Mouse (Mus musculus): ENCODE results near the gene Olfr707. TPM values are rescaled to one million over a fixed set of nuclear protein-coding genes. Genes with fewer than 3 reads are reported as not detected.
"Not testable (repeated sequence)": the region's sequence is repeated elsewhere in the genome, so short reads cannot be mapped to it uniquely, and the experiment has no call there.

Gene Olfr707
- polyA plus RNA-seq (2012; fragmentation: generic; extraction: Trizol), result not detected

GRCm38 (mm10) chr7:106901141-106901540 lies at the start of gene Olfr707:
Olfr707 (minus strand) TSS chr7:106901241.
- not testable (repeated sequence) for H3ac ChIP-seq (ENCODE audit: control insufficient read depth, insufficient read length); H3K27me3 ChIP-seq (ENCODE audit: control insufficient read depth, insufficient read depth, insufficient read length); H3K4me2 ChIP-seq (ENCODE audit: low read depth); H3K36me3 ChIP-seq (ENCODE audit: control insufficient read depth, insufficient read depth); H3K4me3 ChIP-seq; H3K79me2 ChIP-seq (ENCODE audit: control insufficient read depth, insufficient read depth)

DNA sequence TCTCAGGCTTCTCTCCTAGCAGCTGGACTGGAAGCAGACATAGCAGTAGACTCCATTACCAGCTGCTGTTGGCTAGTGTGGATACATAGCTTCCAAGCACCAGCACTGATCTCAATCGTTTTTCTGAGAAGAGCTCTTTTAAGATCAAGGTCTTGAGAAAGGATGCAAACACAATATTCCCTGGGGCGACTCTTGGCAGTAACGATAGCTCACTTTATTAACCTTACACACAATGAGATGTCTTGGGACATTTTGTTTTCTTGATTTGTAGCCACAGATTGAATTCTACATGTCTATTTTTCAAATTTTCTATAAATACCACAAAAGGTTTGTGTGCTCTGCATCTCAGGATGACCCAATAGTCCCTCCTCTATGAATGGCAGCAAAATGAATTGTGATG lies 47.2 kb upstream of the Olfr707 start, which contains the start of gene Olfr710:
TSS of gene Olfr710 (minus strand) at position 101 of the 400 bp plus-strand sequence.
- no peak for TF ChIP-seq E2F4 (IDR thresholded peaks at IDR 0.05; ENCODE audit: insufficient read depth)
- no peak for TF ChIP-seq TCF12 (IDR thresholded peaks at IDR 0.05; ENCODE audit: insufficient read depth, poor library complexity, severe bottlenecking)
- TF ChIP-seq POLR2AphosphoS2 (IDR thresholded peaks at IDR 0.05; ENCODE audit: insufficient read length, low read depth), result no peak
- no peak for TF ChIP-seq REST (IDR thresholded peaks at IDR 0.05; ENCODE audit: insufficient read depth, insufficient read length)
- no peak for TF ChIP-seq MYOD1 (IDR thresholded peaks at IDR 0.05; ENCODE audit: control insufficient read depth in 1 of 3, insufficient read length in 2 of 3, low read depth in 2 of 3)
- TF ChIP-seq MAX (IDR thresholded peaks at IDR 0.05; ENCODE audit: low read depth), result no peak
- TF ChIP-seq SRF (IDR thresholded peaks at IDR 0.05; ENCODE audit: control insufficient read depth, insufficient read length, low read depth), result no peak
- TF ChIP-seq CEBPB (IDR thresholded peaks at IDR 0.05; ENCODE audit: insufficient read depth, poor library complexity, severe bottlenecking), result no peak
- TF ChIP-seq TCF3 (IDR thresholded peaks at IDR 0.05; ENCODE audit: insufficient read length, low read depth), result no peak
- no peak for TF ChIP-seq MYOG (IDR thresholded peaks at IDR 0.05; ENCODE audit: control insufficient read depth in 1 of 3, insufficient read depth in 1 of 3, insufficient read length in 2 of 3, low read depth in 2 of 3)
- TF ChIP-seq POLR2A (IDR thresholded peaks at IDR 0.05; ENCODE audit: insufficient read length, low read depth), result no peak
- no peak for TF ChIP-seq USF1 (IDR thresholded peaks at IDR 0.05; ENCODE audit: low read depth)
- no peaks in the 10 kb centered on the region for H3K79me2 ChIP-seq (ENCODE audit: control insufficient read depth, insufficient read depth)

GRCm38 (mm10) chr7:106932119-106932518 lies 31.1 kb upstream of the Olfr707 start, which contains the start of gene Olfr709-ps1:
Olfr709-ps1 (minus strand) TSS chr7:106932219.
- no peak within 1 kb of the TSS for H3ac ChIP-seq (ENCODE audit: control insufficient read depth, insufficient read length)

More for the DNA sequence above, 47.2 kb upstream of the Olfr707 start, which contains the start of gene Olfr710:
- Histone ChIP-seq H3K36me3 (ENCODE audit: control insufficient read depth, insufficient read depth) (no peaks in the 10 kb centered on the region), H3K4me2 (ENCODE audit: low read depth) (no peak within 1 kb of the TSS), H3ac (ENCODE audit: control insufficient read depth, insufficient read length) (no peak within 1 kb of the TSS), H3K27me3 (ENCODE audit: control insufficient read depth, insufficient read depth, insufficient read length) (no peaks in the 10 kb centered on the region), H3K4me3 (no peak within 1 kb of the TSS)

GRCm38 (mm10) chr7:106920961-106921360 lies 19.9 kb upstream of the Olfr707 start:
- not testable (repeated sequence) for H3K36me3 ChIP-seq (ENCODE audit: control insufficient read depth, insufficient read depth); H3ac ChIP-seq (ENCODE audit: control insufficient read depth, insufficient read length); H3K4me3 ChIP-seq; H3K27me3 ChIP-seq (ENCODE audit: control insufficient read depth, insufficient read depth, insufficient read length); H3K79me2 ChIP-seq (ENCODE audit: control insufficient read depth, insufficient read depth); H3K4me2 ChIP-seq (ENCODE audit: low read depth)

More at GRCm38 (mm10) chr7:106932119-106932518, 31.1 kb upstream of the Olfr707 start, which contains the start of gene Olfr709-ps1:
- TF ChIP-seq POLR2A (IDR thresholded peaks at IDR 0.05; ENCODE audit: insufficient read length, low read depth) (no peak), POLR2AphosphoS2 (IDR thresholded peaks at IDR 0.05; ENCODE audit: insufficient read length, low read depth) (no peak), CEBPB (IDR thresholded peaks at IDR 0.05; ENCODE audit: insufficient read depth, poor library complexity, severe bottlenecking) (no peak), MYOD1 (IDR thresholded peaks at IDR 0.05; ENCODE audit: control insufficient read depth in 1 of 3, insufficient read length in 2 of 3, low read depth in 2 of 3) (no peak), TCF3 (IDR thresholded peaks at IDR 0.05; ENCODE audit: insufficient read length, low read depth) (no peak), SRF (IDR thresholded peaks at IDR 0.05; ENCODE audit: control insufficient read depth, insufficient read length, low read depth) (no peak), REST (IDR thresholded peaks at IDR 0.05; ENCODE audit: insufficient read depth, insufficient read length) (no peak), TCF12 (IDR thresholded peaks at IDR 0.05; ENCODE audit: insufficient read depth, poor library complexity, severe bottlenecking) (no peak)
- Histone ChIP-seq H3K4me3 (no peak within 1 kb of the TSS), H3K27me3 (ENCODE audit: control insufficient read depth, insufficient read depth, insufficient read length) (no peaks in the 10 kb centered on the region), H3K36me3 (ENCODE audit: control insufficient read depth, insufficient read depth) (no peaks in the 10 kb centered on the region), H3K4me2 (ENCODE audit: low read depth) (no peak within 1 kb of the TSS), H3K79me2 (ENCODE audit: control insufficient read depth, insufficient read depth) (no peaks in the 10 kb centered on the region)

GRCm38 (mm10) chr7:106907676-106908075 lies 6.6 kb upstream of the Olfr707 start, which contains the start of gene Olfr1532-ps1:
Olfr1532-ps1 (plus strand) TSS chr7:106908001.
- H3ac ChIP-seq (ENCODE audit: control insufficient read depth, insufficient read length), result no peak within 1 kb of the TSS
- no peaks in the 10 kb centered on the region for H3K36me3 ChIP-seq (ENCODE audit: control insufficient read depth, insufficient read depth)
- TF ChIP-seq CEBPB (IDR thresholded peaks at IDR 0.05; ENCODE audit: insufficient read depth, poor library complexity, severe bottlenecking) (no peak), POLR2A (IDR thresholded peaks at IDR 0.05; ENCODE audit: insufficient read length, low read depth) (no peak), TCF12 (IDR thresholded peaks at IDR 0.05; ENCODE audit: insufficient read depth, poor library complexity, severe bottlenecking) (no peak), POLR2AphosphoS2 (IDR thresholded peaks at IDR 0.05; ENCODE audit: insufficient read length, low read depth) (no peak), USF1 (IDR thresholded peaks at IDR 0.05; ENCODE audit: low read depth) (no peak), TCF3 (IDR thresholded peaks at IDR 0.05; ENCODE audit: insufficient read length, low read depth) (no peak), MYOD1 (IDR thresholded peaks at IDR 0.05; ENCODE audit: control insufficient read depth in 1 of 3, insufficient read length in 2 of 3, low read depth in 2 of 3) (no peak), E2F4 (IDR thresholded peaks at IDR 0.05; ENCODE audit: insufficient read depth) (no peak), REST (IDR thresholded peaks at IDR 0.05; ENCODE audit: insufficient read depth, insufficient read length) (no peak), MYOG (IDR thresholded peaks at IDR 0.05; ENCODE audit: control insufficient read depth in 1 of 3, insufficient read depth in 1 of 3, insufficient read length in 2 of 3, low read depth in 2 of 3) (no peak), SRF (IDR thresholded peaks at IDR 0.05; ENCODE audit: control insufficient read depth, insufficient read length, low read depth) (no peak), MAX (IDR thresholded peaks at IDR 0.05; ENCODE audit: low read depth) (no peak)
- H3K4me2 ChIP-seq (ENCODE audit: low read depth), result no peak within 1 kb of the TSS
- H3K79me2 ChIP-seq (ENCODE audit: control insufficient read depth, insufficient read depth), result no peaks in the 10 kb centered on the region
- H3K4me3 ChIP-seq, result no peak within 1 kb of the TSS
- H3K27me3 ChIP-seq (ENCODE audit: control insufficient read depth, insufficient read depth, insufficient read length), result no peaks in the 10 kb centered on the region

All from myocyte (in vitro differentiated cells).